Mouse (Mus musculus): ENCODE measurements around the gene Ppm1j.
"Not testable (repeated sequence)": the region's sequence is repeated elsewhere in the genome, so short reads cannot be mapped to it uniquely, and the experiment has no call there.

The Ppm1j gene

GRCm38 (mm10) chr3:104795661-104796340 is 14.9 kb downstream of the Ppm1j start:
- in situ Hi-C loops (cut with MboI; ENCODE audit: low pct_unique_long_range_greater_than_20kb in 1 of 2, low sequenced_read_pairs in 2 of 2, unreplicated experiment in 1 of 2) = loop anchor here in 1 of 2 experiments (25.0 kb wide), 1 partner anchor 166 kb away; the partner anchor contains the start of gene Wnt2b

GRCm38 (mm10) chr3:104796430-104797082 is 15.7 kb downstream of the Ppm1j start:
- in situ Hi-C loops (cut with MboI; ENCODE audit: low pct_unique_long_range_greater_than_20kb in 1 of 2, low sequenced_read_pairs in 2 of 2, unreplicated experiment in 1 of 2) = loop anchor here in 1 of 2 experiments (25.0 kb wide), 1 partner anchor 166 kb away; the partner anchor contains the start of gene Wnt2b

GRCm38 (mm10) chr3:104800681-104801080 is 19.8 kb downstream of the Ppm1j start:
- in situ Hi-C loops (cut with MboI; ENCODE audit: low pct_unique_long_range_greater_than_20kb in 1 of 2, low sequenced_read_pairs in 2 of 2, unreplicated experiment in 1 of 2) = no loop called here

GRCm38 (mm10) chr3:104801481-104801880 is 20.6 kb downstream of the Ppm1j start:
- in situ Hi-C loops (cut with MboI; ENCODE audit: low pct_unique_long_range_greater_than_20kb in 1 of 2, low sequenced_read_pairs in 2 of 2, unreplicated experiment in 1 of 2) = no loop called here

- in situ Hi-C loops (cut with MboI; ENCODE audit: low pct_unique_long_range_greater_than_20kb in 1 of 2, low sequenced_read_pairs in 2 of 2, unreplicated experiment in 1 of 2) = no loop called here
Observed at GRCm38 (mm10) chr3:104804312-104804711, 23.5 kb downstream of the Ppm1j start.

GRCm38 (mm10) chr3:104805539-104805938 is 24.7 kb downstream of the Ppm1j start:
- in situ Hi-C loops (cut with MboI; ENCODE audit: low pct_unique_long_range_greater_than_20kb in 1 of 2, low sequenced_read_pairs in 2 of 2, unreplicated experiment in 1 of 2) = no loop called here

GRCm38 (mm10) chr3:104811752-104812151 is 30.9 kb downstream of the Ppm1j start:
- in situ Hi-C loops (cut with MboI; ENCODE audit: low pct_unique_long_range_greater_than_20kb in 1 of 2, low sequenced_read_pairs in 2 of 2, unreplicated experiment in 1 of 2) = no loop called here

GRCm38 (mm10) chr3:104812254-104812653 is 31.4 kb downstream of the Ppm1j start:
- in situ Hi-C loops (cut with MboI; ENCODE audit: low pct_unique_long_range_greater_than_20kb in 1 of 2, low sequenced_read_pairs in 2 of 2, unreplicated experiment in 1 of 2) = no loop called here

GRCm38 (mm10) chr3:104813227-104813626 is 32.4 kb downstream of the Ppm1j start:
- in situ Hi-C loops (cut with MboI; ENCODE audit: low pct_unique_long_range_greater_than_20kb in 1 of 2, low sequenced_read_pairs in 2 of 2, unreplicated experiment in 1 of 2) = not testable (repeated sequence)

GRCm38 (mm10) chr3:104814746-104815145 is 33.9 kb downstream of the Ppm1j start:
- in situ Hi-C loops (cut with MboI; ENCODE audit: low pct_unique_long_range_greater_than_20kb in 1 of 2, low sequenced_read_pairs in 2 of 2, unreplicated experiment in 1 of 2) = no loop called here

GRCm38 (mm10) chr3:104815346-104815745 is 34.5 kb downstream of the Ppm1j start:
- in situ Hi-C loops (cut with MboI; ENCODE audit: low pct_unique_long_range_greater_than_20kb in 1 of 2, low sequenced_read_pairs in 2 of 2, unreplicated experiment in 1 of 2) = no loop called here

- in situ Hi-C loops (cut with MboI; ENCODE audit: low pct_unique_long_range_greater_than_20kb in 1 of 2, low sequenced_read_pairs in 2 of 2, unreplicated experiment in 1 of 2) = no loop called here
Observed at GRCm38 (mm10) chr3:104816130-104816529, 35.3 kb downstream of the Ppm1j start.

GRCm38 (mm10) chr3:104817481-104817990 is 36.7 kb downstream of the Ppm1j start:
- in situ Hi-C loops (cut with MboI; ENCODE audit: low pct_unique_long_range_greater_than_20kb in 1 of 2, low sequenced_read_pairs in 2 of 2, unreplicated experiment in 1 of 2) = no loop called here

- in situ Hi-C loops (cut with MboI; ENCODE audit: low pct_unique_long_range_greater_than_20kb in 1 of 2, low sequenced_read_pairs in 2 of 2, unreplicated experiment in 1 of 2) = no loop called here
Observed at GRCm38 (mm10) chr3:104817991-104818748, 37.3 kb downstream of the Ppm1j start, which contains the start of gene Mov10. Gene Mov10, minus strand, starts transcription at chr3:104818563.

GRCm38 (mm10) chr3:104818749-104819134 is 37.9 kb downstream of the Ppm1j start:
- in situ Hi-C loops (cut with MboI; ENCODE audit: low pct_unique_long_range_greater_than_20kb in 1 of 2, low sequenced_read_pairs in 2 of 2, unreplicated experiment in 1 of 2) = no loop called here

- in situ Hi-C loops (cut with MboI; ENCODE audit: low pct_unique_long_range_greater_than_20kb in 1 of 2, low sequenced_read_pairs in 2 of 2, unreplicated experiment in 1 of 2) = no loop called here
Observed at GRCm38 (mm10) chr3:104820426-104820825, 39.6 kb downstream of the Ppm1j start.

- in situ Hi-C loops (cut with MboI; ENCODE audit: low pct_unique_long_range_greater_than_20kb in 1 of 2, low sequenced_read_pairs in 2 of 2, unreplicated experiment in 1 of 2) = no loop called here
Observed at GRCm38 (mm10) chr3:104822413-104822812, 41.6 kb downstream of the Ppm1j start.

Data from mouse embryonic stem cell (cell line).